Mouse (Mus musculus): ENCODE measurements around the gene Cfap52.
A peak's percentile ranks its signal among the peaks of the same experiment; 100 is the strongest.

The Cfap52 gene

GRCm38 (mm10) chr11:67965242-67965883 lies at the start of gene Cfap52:
Gene Cfap52 (minus strand): TSS chr11:67965651.
- DNase-seq (ENCODE audit: low read depth, low spot score), result peak; percentile 91

GRCm38 (mm10) chr11:68012207-68012606 lies 46.8 kb upstream of the Cfap52 start:
- DNase-seq (ENCODE audit: low read depth, low spot score), result no peak

- no peak for DNase-seq (ENCODE audit: low read depth, low spot score)
These were observed 43.9 kb upstream of the Cfap52 start for GRCm38 (mm10) chr11:68009377-68009776.

- no peak for DNase-seq (ENCODE audit: low read depth, low spot score)
These were observed 42.2 kb upstream of the Cfap52 start for GRCm38 (mm10) chr11:68007645-68008044.

- DNase-seq (ENCODE audit: low read depth, low spot score), result no peak
These were observed 40.9 kb upstream of the Cfap52 start for GRCm38 (mm10) chr11:68006216-68006789.

- DNase-seq (ENCODE audit: low read depth, low spot score), result peak; percentile 85
These were observed 38.7 kb upstream of the Cfap52 start for GRCm38 (mm10) chr11:68004191-68004590.

GRCm38 (mm10) chr11:67999629-68000028 lies 34.2 kb upstream of the Cfap52 start:
- peak; percentile 37 for DNase-seq (ENCODE audit: low read depth, low spot score)

- peak; percentile 82 for DNase-seq (ENCODE audit: low read depth, low spot score)
These were observed 33.5 kb upstream of the Cfap52 start for GRCm38 (mm10) chr11:67998905-67999304.

GRCm38 (mm10) chr11:67995965-67996364 lies 30.5 kb upstream of the Cfap52 start:
- no peak for DNase-seq (ENCODE audit: low read depth, low spot score)

- peak; percentile 67 for DNase-seq (ENCODE audit: low read depth, low spot score)
These were observed 25.8 kb upstream of the Cfap52 start for GRCm38 (mm10) chr11:67991240-67991639.

GRCm38 (mm10) chr11:67983564-67983963 lies 18.1 kb upstream of the Cfap52 start:
- no peak for DNase-seq (ENCODE audit: low read depth, low spot score)

- DNase-seq (ENCODE audit: low read depth, low spot score), result peak; percentile 66
These were observed 9.8 kb upstream of the Cfap52 start for GRCm38 (mm10) chr11:67975252-67975651.

GRCm38 (mm10) chr11:67973225-67973624 lies 7.8 kb upstream of the Cfap52 start:
- no peak for DNase-seq (ENCODE audit: low read depth, low spot score)

GRCm38 (mm10) chr11:67972606-67973005 lies 7.2 kb upstream of the Cfap52 start:
- DNase-seq (ENCODE audit: low read depth, low spot score), result no peak

GRCm38 (mm10) chr11:67967831-67968230 lies 2.4 kb upstream of the Cfap52 start:
- no peak for DNase-seq (ENCODE audit: low read depth, low spot score)

GRCm38 (mm10) chr11:67965905-67966878 lies 741 bp upstream of the Cfap52 start, which contains the start of gene Stx8:
Gene Stx8 (plus strand): TSS chr11:67966193.
- peak; percentile 94 for DNase-seq (ENCODE audit: low read depth, low spot score)

GRCm38 (mm10) chr11:67964110-67964509 lies 1.3 kb downstream of the Cfap52 start:
- DNase-seq (ENCODE audit: low read depth, low spot score), result no peak

GRCm38 (mm10) chr11:67954413-67954812 lies 11.0 kb downstream of the Cfap52 start:
- DNase-seq (ENCODE audit: low read depth, low spot score), result no peak

- DNase-seq (ENCODE audit: low read depth, low spot score), result no peak
These were observed 11.8 kb downstream of the Cfap52 start for GRCm38 (mm10) chr11:67953604-67954003.

- no peak for DNase-seq (ENCODE audit: low read depth, low spot score)
These were observed 16.0 kb downstream of the Cfap52 start for GRCm38 (mm10) chr11:67949475-67949874.

GRCm38 (mm10) chr11:67948229-67948628 lies 17.2 kb downstream of the Cfap52 start:
- DNase-seq (ENCODE audit: low read depth, low spot score), result no peak

- no peak for DNase-seq (ENCODE audit: low read depth, low spot score)
These were observed 33.3 kb downstream of the Cfap52 start for GRCm38 (mm10) chr11:67932156-67932555.
